Mouse (Mus musculus): ENCODE data around the gene Dock10. TPM values are rescaled to one million over a fixed set of nuclear protein-coding genes. Genes with fewer than 3 reads are reported as not detected.

Dock10 gene
- polyA plus RNA-seq, 1 experiment from 2014 or later = 3.1 TPM

- 81% methylated on average over 1 of the region's 1 CpGs for WGBS
Observed at GRCm38 (mm10) chr1:80451914-80452549, 306.3 kb downstream of the Dock10 start.

More at GRCm38 (mm10) chr1:80451914-80452549, 306.3 kb downstream of the Dock10 start:
- no peaks in the 10 kb centered on the region for H3K9me3 ChIP-seq
- H3K4me1 ChIP-seq (replicated peaks) = no peaks in the 10 kb centered on the region
- no peaks in the 10 kb centered on the region for H3K36me3 ChIP-seq
- no peak overlapping the region for H3K4me3 ChIP-seq
- H3K27ac ChIP-seq = no peak overlapping the region
- DNase-seq (ENCODE audit: low spot score) = no peak
- H3K27me3 ChIP-seq (ENCODE audit: insufficient read depth, poor library complexity, severe bottlenecking) = no peaks in the 10 kb centered on the region

Data from hindbrain, embryonic 10.5 days (tissue).